Mouse (Mus musculus) frontal cortex, adult 2 months (tissue): ENCODE measurements around the gene Map7. TPM values are rescaled to one million over a fixed set of nuclear protein-coding genes. Genes with fewer than 3 reads are reported as not detected.

Experiments
- DNase-seq, 2 experiments: peaks; one replicate each; pipeline ENCODE4 v3.0.0; 2022; ENCODE audit warnings: low spot score in 1 of 2; ENCODE audit errors: extremely low spot score in 1 of 2
- polyA plus RNA-seq: library from polyadenylated mRNA; depleted of rRNA; stranded (reverse); fragments of >200 nt; gene quantifications from 2 replicates; pipeline ENCODE4 v1.2.3, GENCODE M21; 2012

Gene Map7
- polyA plus RNA-seq, 1 experiment, result 73.5 TPM

DNA sequence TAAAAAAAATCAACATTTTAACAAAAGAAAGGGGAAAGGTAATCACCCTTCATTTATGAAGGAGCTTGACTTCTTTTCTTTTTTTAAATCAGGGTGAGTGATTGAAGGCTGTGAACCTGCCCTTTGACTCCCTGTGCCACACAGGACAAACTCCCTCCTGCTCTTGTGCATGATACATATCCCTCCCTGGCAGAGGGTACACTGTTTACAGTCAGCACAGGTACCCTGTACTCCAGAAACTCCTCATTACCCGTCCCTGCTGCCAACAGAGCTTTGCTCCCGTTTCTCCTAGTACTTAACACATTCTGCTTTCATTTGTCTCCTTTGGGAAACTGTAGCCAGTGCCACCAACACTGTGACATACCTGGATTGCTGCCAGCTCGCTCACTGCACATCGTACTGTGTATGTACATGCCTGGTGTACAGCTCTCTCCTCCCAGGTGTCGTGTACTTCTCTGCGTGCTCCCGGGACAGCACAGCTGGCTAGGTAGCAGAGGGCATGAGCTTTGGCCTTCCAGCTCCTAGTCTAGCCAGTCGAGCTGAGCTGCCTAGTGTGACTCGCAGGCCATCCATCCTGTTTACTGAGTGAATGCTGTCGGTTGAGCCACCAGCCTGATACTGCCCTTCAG is 72.3 kb downstream of the Map7 start:
- DNase-seq, result no peak

DNA sequence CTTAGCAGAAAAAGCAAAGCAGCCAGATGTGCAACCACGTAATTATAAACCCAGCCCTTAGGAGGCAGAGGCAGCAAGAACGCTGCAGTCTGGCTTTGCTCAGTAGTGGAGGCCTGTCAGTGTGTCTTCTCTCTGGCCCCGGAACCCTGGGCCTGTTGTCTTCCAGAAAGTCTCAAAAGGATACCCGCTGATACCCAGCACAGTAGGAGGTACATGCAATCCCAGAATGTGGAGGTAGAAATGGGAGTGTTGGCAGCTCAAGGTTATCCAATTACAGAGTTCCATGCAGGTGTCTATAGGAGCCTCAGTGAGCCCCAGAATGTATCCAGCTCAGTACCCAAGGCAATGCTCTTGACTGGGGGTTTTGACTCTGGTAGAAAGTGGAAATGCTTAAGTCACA is 73.7 kb downstream of the Map7 start:
- no peak for DNase-seq

DNA sequence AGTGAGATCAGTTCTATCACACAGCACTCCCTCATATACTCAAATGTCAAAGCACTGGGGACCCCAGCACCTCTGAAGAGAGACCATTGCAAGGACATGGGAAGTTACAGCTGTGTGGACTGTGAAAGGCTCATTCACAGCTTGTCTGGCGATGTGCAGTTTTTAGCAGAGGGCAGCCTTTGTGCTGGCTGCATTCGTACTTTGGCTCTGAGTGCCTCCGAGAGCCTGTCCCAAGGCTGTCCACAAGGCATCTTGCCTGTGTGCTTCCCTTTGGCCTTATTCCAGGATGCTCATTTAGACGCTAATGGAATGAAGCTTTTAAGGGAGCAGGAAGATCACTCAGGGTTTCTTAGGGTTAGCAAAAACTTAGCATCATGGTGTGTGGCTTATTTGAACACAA is 78.5 kb downstream of the Map7 start:
- no peak for DNase-seq

DNA sequence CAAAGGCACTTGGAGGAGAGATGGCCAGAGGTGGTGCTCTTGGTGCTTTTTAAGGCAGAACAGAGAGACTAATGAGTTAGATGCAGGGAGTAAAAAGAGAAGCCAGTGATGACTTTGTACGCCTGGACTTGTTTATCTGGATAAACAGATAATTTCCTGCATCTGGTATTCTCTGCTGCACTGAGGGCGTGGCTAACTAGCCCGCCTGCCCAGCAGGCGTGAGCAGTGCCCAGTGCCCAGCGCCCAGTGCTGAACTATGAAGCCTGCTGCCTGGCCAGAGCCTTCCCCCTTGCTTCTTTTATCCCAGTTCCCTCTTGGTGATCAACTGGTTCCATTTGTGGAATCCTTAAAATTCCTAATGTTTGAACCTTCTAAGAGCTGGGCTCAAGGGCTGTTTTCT is 81.8 kb downstream of the Map7 start:
- no peak for DNase-seq

DNA sequence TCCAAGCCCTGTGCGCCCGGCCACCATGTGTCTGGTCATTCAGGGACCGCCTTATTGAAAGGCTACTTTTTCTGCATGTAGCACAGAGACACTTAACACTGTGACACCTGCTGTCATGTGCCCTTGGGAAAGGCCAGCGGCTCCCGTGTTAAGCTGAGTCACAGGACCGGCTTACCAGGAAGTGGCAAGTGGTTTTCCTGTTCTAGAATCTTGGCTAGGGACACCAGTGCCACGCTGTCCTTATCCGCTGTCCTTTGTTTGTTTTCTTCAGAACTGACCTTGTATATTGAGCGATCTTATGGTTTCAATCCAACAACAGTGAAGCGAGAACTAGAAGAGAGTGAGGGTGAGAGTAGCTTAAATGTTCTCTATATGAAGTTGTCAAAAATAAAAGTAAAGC is 85.2 kb downstream of the Map7 start:
- no peak for DNase-seq

DNA sequence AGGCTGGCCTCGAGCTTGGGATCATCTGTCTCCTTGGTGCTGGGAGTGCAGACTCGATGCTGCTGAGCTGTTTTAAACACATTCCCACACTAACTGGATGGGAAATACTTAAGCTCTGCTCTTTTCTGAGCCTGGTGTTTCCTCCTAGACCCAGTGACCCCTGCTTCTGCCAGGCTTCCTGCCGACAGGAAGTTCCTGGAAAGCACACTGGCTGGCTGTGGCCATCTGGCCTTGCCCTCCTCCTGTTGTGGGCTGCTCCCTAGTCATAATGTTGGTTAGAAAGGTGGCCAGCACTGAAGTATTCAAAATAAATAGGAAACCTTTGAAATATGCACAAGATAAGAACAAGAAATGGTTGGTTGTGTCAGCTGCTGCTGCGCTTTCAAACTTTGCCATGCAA is 86.2 kb downstream of the Map7 start:
- no peak for DNase-seq

DNA sequence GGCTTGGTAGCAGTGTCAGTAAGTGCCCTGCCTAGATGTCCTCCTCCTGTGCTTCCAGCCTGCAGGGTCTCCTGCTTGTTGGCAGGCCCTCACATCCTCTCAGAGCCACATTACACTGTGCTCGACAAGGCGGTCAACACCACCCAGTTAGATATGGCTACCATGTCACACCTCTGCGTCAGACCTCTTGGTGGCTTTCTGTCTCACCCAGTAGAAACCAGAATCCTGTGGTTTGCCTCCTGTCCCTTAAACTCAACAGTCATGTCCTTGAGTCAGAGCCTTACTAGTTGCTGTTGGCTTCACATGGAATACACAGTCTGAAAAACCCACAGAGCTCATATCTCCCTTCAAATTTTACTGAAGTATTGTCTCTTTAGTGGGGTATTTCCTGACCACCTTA is 87.4 kb downstream of the Map7 start:
- no peak for DNase-seq

DNA sequence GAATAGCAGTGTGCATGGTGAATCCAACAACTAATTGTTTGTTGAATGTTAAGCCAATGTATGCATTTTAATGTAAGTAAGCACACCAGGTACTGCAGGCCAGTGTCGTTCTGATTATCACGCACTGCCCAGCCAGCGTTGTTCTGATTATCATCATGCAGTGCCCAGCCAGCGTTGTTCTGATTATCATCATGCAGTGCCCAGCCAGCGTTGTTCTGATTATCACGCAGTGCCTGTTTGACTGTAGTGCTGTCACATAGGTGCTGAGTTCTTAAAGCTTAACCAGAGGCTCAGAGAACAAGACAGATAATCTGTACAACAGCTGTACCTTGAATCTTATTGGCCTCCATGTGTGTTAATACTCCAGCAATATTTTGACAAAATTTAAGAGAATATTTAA is 88.0 kb downstream of the Map7 start:
- DNase-seq, result no peak

DNA sequence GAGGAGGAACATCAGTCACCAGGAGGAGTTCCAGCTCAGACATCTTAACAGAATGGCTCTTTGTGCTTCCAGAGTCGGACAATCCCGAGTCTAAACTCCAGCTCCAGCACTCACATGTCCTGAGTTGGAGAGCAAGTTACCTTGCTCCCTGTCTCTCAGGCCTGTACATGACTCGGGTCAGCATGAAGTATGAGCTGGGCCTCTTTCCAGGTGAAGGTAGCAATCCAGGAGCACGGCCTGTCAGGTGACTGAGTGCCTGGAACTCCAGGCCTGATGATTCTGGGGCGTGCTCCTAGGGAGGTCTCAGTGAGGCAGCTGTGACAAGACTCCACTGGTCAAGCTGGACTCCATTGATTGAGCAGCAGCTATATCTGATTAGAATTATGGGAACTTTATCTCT is 90.0 kb downstream of the Map7 start:
- DNase-seq, result no peak

DNA sequence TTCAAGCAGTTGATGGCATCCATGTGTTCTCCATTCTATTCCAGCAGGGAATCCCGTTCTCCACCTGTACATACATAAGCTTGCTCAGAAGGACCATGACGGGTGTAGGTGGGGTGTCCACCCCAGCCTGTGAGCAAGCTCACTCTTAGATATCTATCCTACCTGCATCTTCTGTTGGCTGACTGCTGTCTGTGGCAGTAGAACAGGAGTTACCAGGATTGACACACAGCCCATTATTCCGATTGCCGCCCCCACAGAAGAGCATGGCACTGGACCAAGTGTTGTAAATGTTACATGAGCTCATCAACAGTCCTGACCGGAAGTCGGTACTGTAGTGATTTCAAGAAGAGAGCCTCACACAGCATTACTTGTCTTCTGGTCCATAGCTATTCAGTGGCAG is 92.6 kb downstream of the Map7 start:
- DNase-seq, result no peak

DNA sequence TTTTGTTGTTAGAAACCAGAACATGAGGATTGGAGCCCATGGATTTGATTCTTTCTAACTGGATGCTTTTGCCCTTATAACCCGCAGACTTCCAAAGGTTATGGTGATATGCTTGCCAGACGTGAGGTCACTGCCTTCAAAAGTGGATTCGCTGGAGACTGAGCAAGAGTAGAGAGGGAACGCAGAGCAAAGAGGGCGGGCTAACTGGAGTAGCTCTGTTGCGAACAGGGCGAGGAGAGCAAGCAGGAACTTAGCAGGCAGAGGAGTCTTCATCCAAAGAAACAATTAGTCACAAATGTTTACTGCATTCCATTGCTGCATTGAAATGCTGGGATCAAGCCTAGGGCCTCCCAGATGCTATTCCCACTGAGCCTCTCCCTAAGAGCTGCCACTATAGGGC is 95.0 kb downstream of the Map7 start:
- DNase-seq, result no peak

DNA sequence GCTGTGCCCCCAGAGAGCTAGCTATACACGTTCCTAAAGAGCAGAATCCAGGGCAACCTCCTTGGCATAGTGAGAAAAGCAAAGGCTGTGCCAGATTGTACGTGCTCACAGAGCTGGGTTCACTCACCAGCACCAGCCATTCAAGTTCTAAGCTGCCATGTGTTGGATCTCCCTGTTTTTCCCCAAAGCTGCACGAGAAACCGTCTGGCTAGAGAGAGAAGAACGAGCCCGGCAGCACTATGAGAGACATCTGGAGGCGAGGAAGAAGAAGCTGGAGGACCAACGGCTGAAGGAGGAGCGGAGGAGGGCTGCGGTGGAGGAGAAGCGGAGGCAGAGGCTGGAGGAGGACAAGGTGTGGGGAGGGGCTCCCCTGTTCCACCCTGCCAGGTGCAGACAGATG is 96.8 kb downstream of the Map7 start:
- DNase-seq, result peak in 1 of 2 experiments; percentile 58

DNA sequence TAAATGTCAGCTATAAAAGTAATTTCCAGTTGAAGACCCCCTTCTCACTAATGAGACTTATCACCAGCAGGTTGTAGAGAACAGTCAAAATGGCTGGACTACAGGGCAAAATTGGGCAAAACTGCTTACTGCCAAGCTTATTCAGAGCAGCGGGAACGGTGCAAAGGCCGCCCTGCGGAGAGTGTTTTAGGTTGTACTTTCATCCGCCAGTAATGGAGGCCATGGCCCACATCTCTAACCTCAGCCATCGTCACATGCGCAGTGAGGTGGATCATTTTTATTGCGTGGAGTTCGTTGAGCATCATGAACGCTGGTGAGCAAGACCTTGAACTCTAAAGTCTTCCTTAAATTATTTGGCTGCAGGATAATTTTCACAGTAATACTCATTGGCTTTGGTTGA is 100.8 kb downstream of the Map7 start:
- no peak for DNase-seq

DNA sequence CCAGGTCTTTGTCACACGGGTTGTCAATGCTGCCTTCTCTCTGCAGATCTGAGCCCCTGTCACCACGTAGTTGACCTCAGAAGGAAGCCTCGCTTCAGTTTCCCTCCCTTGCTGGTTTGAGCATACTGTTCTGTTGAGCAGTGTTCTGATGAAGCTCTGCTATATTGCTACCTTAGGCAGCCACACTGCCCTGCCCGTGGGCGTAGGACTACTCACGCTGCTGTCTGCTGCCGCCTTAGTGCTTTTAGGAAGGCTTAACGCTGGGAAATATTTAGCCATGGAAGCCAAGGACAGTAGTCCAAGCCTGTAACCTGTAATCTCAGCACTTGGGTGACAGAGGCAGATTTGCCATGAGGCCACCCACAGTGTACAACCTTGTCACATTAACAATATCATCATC is 107.3 kb downstream of the Map7 start:
- peak in 1 of 2 experiments; percentile 38 for DNase-seq

DNA sequence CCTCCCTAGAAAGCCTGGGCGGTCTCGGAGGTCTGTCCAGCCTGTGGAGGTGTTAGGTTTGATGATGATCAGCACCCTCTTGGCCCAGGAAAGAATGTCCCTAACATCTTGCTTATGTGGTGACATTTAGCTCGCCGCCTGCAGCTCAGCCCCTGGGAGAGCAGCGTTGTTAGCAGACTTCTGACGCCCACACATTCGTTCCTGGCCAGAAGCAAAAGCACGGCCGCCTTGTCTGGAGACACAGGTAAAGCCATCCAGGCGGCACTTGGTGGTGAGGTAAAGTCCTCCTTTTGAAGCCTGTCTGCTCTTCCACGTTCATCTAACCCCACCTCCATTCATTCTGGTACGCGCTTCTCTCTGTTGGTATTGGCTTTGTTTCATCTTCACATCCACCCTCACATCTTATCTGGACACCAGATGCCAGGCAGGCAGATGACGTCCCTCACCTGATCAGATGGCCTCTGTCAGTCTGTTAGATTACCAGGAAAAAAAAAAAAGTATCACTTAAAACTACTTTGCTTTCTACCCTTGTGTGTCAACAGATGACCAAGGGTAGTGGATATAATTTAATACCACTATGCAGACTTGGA is 108.9 kb downstream of the Map7 start:
- DNase-seq, result peak in 1 of 2 experiments; percentile 19

DNA sequence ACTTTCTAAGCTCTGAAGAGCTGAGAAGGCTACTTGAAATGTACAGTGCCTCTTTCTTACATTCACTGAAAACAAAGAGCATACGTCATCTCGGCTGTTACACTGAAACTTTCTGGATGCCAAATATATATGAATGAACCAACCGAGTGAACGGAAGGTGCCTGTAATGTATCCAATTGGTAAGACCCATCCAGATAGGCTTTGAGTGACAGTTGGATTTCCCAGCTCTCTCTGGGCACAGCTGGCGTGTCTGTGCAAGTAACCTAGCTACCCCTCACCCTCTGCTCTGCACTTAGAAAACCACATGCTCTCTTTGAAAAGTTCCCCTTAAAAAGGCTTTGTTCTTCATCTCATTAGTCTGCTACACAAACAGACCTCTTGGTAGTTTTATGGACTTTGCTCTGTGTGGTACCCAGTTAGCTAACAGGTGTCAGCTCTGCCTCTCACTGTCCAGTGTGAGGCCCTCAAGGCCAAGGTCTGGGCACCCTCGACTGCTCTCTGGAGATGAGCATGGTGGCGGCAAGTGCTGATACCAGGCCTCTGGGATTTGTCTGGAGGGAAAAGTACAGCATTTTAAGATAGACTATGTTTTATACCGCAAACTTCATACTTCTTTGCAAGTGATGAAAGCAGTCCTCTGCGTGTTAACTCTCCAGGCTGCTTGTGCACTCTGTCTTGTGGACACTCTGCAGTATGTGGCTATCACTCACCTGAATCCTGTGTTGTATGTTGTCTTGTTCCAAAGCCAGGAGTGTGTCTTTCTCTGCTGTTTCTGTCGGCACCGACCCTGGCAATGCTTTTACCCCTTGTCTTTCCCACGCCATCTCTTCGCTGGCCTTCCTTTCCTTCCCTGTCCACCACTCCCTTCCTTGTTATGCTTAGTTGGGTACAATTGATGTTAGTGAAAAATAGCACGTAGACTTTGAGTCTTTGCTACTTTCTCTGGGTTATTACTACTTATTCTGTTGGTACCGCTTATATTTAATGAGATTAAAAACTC is 109.8 kb downstream of the Map7 start:
- no peak for DNase-seq

DNA sequence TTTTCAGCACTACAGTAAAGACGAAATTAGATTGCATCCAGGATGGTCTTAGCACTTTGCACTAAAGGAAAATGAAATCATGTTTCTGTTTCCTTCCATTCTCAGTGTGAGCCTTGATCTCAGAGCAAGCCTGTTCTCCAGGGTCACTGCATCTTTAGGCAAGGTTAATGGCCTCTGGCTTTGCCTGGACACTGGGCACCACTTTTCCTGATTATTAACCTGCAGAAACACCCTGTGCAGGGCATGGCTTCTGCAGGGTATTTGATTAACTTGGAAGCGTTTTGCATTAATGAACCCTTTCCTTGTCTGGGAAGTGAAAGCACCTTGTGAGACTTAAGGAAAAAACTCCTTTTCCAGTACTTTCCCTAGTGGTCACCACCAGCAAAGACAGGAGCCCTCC is 111.2 kb downstream of the Map7 start:
- no peak for DNase-seq

DNA sequence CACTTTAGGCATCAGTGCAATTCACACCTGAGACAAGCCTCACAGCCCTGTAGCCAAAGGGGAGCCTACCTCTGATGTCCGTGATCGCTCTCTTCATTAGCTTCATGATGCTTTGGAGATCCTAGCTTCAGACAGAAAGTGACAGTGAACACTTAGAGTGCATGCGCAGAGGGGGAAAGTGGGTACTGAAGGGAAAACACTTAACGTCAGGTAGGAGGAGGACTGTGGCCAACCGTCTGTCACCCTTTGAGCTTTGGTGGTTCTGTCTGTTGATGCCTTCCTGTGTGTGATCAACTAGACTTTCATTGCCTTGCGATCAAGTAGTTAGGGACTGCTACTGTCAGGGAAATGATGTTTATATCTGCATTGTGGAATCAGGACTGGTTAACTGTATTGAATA is 114.6 kb downstream of the Map7 start:
- no peak for DNase-seq

DNA sequence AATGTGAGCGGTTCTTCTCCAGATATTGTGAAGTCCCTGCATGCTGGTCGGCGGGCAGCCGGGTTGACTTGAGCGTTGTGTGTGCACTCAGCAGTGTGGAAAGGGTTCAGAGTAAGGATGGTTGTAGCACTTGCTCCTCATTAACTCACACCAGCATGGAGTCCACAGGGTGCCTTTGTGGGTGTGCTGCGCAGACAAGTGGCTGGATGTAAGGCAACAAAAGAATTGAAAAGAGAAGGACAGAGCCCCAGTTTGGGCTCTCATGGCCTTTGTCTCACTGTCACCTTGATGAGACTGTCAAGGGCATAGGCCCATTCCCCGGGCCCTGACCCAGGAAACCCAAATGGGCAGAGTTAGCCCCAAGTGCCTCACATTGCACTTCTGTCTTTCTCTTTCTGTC is 116.2 kb downstream of the Map7 start:
- no peak for DNase-seq

DNA sequence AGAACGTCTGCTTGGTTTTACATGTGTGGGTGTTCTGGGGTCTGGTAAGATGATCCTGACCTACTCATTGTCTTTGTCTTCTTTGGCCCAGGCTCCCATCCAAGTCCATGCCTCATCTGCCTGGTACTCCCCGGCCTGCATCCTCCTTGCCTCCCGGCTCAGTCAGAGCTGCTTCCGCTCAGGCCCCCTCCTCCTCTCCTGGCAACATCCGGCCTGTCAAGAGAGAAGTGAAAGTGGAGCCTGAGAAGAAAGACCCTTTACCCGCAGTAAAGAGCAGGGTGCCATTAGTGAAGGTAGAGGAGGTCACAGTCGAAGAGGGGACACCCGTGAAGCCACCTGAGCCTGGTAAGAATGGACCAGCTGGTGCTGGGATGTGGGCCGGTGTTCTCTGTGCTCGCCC is 118.8 kb downstream of the Map7 start:
- DNase-seq, result no peak

DNA sequence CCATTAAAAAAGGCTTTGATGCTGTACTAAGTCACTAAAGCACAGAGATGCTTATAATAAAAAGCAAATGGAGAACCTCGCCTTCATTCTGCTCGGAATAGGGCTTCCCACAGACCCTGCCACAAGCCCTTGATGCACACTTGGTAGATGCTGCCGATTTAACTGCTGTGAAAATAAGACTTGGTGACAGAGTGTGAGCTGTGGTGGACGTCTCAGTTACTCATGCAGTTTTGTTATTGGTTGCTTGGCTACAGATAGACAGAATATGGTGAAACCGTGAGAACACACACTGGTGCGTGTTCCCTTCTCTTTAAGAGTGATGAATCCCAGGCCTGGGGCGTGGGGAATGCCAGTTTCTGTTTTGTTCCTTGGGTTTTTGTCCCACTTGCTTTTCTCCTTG is 120.7 kb downstream of the Map7 start:
- no peak for DNase-seq

DNA sequence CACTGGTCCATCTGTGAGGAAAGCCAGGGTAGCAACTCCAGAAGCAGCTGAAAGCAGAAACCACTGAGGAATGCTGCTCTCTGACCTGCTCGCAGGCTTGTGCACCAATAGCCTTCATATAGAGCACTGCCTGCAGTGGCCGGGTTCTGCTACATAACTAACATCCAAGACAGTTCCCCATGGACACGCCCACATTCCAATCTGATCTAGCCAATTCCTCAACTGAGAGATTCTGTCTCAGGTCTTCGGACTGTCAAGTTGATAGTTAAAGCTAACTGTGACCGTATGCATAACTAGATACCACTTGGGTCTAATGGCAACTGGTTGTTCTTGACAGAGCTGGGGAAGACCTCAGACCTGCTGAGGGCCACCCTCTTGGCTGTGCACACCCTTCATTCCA is 124.1 kb downstream of the Map7 start:
- no peak for DNase-seq
